Mouse (Mus musculus) embryonic facial prominence, embryonic 15.5 days (tissue): ENCODE measurements at regions not wholly inside any gene's neighbourhood (a gene's known extent, or its start where the extent isn't known, plus 50 kb on each side); places are given as distances from the start of the nearest gene placed in this dataset.
A peak's percentile ranks its signal among the peaks of the same experiment; 100 is the strongest.

Experiments
- ATAC-seq: fragments of 200-750 bp; cut with Nextera tagmentation; 2 replicates; pipeline ENCODE4 v1.8.0; 2017; ENCODE audit warnings: low read depth, moderate TSS enrichment; ENCODE audit not compliant: insufficient number of reproducible peaks, low FRiP score, low TSS enrichment
- H3K27ac ChIP-seq: fragments of 300-500 bp; sonication (generic); replicated peaks from 2 replicates; pipeline ENCODE4 v1.5.1; 2015; ENCODE audit warnings: mild to moderate bottlenecking, inconsistent platforms
- H3K27me3 ChIP-seq: fragments of 300-500 bp; sonication (generic); 2 replicates; pipeline ENCODE4 v1.6.1; 2015; ENCODE audit warnings: inconsistent platforms
- H3K36me3 ChIP-seq: fragments of 300-500 bp; sonication (generic); 2 replicates; pipeline ENCODE4 v1.6.1; 2015; ENCODE audit warnings: mild to moderate bottlenecking, inconsistent platforms
- H3K4me1 ChIP-seq: fragments of 300-500 bp; sonication (generic); 2 replicates; pipeline ENCODE4 v1.6.1; 2015; ENCODE audit warnings: inconsistent platforms
- H3K4me2 ChIP-seq: fragments of 300-500 bp; sonication (generic); replicated peaks from 2 replicates; pipeline ENCODE4 v1.6.1; 2015; ENCODE audit warnings: mild to moderate bottlenecking, inconsistent platforms
- H3K4me3 ChIP-seq: fragments of 300-500 bp; sonication (generic); replicated peaks from 2 replicates; pipeline ENCODE4 v1.5.1; 2015; ENCODE audit warnings: mild to moderate bottlenecking, inconsistent platforms
- H3K9ac ChIP-seq: fragments of 300-500 bp; sonication (generic); 2 replicates; pipeline ENCODE4 v1.6.1; 2015; ENCODE audit warnings: inconsistent platforms
- H3K9me3 ChIP-seq: fragments of 300-500 bp; sonication (generic); replicated peaks from 2 replicates; pipeline ENCODE4 v1.6.1; 2016; ENCODE audit warnings: inconsistent platforms
- WGBS: fragments of 180-500 bp; shearing (Covaris S2); methylation state at CpG from one replicate; pipeline ENCODE4 v1.1.7; 2015; 5-methylcytosine and 5-hydroxymethylcytosine counted together

GRCm38 (mm10) chr4:34274316-34274715 is 224.3 kb upstream of the Spaca1 start:
- Histone ChIP-seq H3K27ac (no peak overlapping the region), H3K36me3 (no peaks in the 10 kb centered on the region), H3K27me3 (no peaks in the 10 kb centered on the region), H3K4me2 (no peak overlapping the region), H3K4me1 (no peaks in the 10 kb centered on the region), H3K9me3 (no peaks in the 10 kb centered on the region), H3K9ac (no peak overlapping the region), H3K4me3 (no peak overlapping the region)
- ATAC-seq = no peak
- WGBS = 41% methylated on average over 3 of the region's 3 CpGs

- Histone ChIP-seq H3K4me1 (no peaks in the 10 kb centered on the region), H3K36me3 (no peaks in the 10 kb centered on the region), H3K27me3 (no peaks in the 10 kb centered on the region), H3K27ac (no peak overlapping the region), H3K4me2 (no peak overlapping the region), H3K9me3 (no peaks in the 10 kb centered on the region), H3K9ac (no peak overlapping the region), H3K4me3 (no peak overlapping the region)
- no peak for ATAC-seq
These were observed 225.4 kb upstream of the Spaca1 start for GRCm38 (mm10) chr4:34275372-34275771.

- Histone ChIP-seq H3K4me3 (no peak overlapping the region), H3K4me2 (no peak overlapping the region), H3K9me3 (no peaks in the 10 kb centered on the region), H3K27ac (no peak overlapping the region), H3K4me1 (no peaks in the 10 kb centered on the region), H3K27me3 (no peaks in the 10 kb centered on the region), H3K36me3 (no peaks in the 10 kb centered on the region), H3K9ac (no peak overlapping the region)
- 21% methylated on average over 4 of the region's 4 CpGs for WGBS
- ATAC-seq = no peak
These were observed 248.1 kb upstream of the Akirin2 start for GRCm38 (mm10) chr4:34302504-34303108.

- ATAC-seq = no peak
- H3K27me3 ChIP-seq = no peaks in the 10 kb centered on the region
- no peak overlapping the region for H3K4me3 ChIP-seq
- H3K36me3 ChIP-seq = no peaks in the 10 kb centered on the region
- H3K4me1 ChIP-seq = no peaks in the 10 kb centered on the region
- H3K9me3 ChIP-seq = no peaks in the 10 kb centered on the region
- WGBS = 61% methylated on average over 8 of the region's 8 CpGs
- no peak overlapping the region for H3K9ac ChIP-seq
- no peak overlapping the region for H3K4me2 ChIP-seq
- H3K27ac ChIP-seq = no peak overlapping the region
These were observed 241.7 kb upstream of the Akirin2 start for GRCm38 (mm10) chr4:34308921-34309563.

GRCm38 (mm10) chr4:34310061-34310642 is 240.6 kb upstream of the Akirin2 start:
- no peaks in the 10 kb centered on the region for H3K27me3 ChIP-seq
- H3K4me2 ChIP-seq = no peak overlapping the region
- ATAC-seq = no peak
- H3K4me3 ChIP-seq = no peak overlapping the region
- H3K27ac ChIP-seq = no peak overlapping the region
- no peaks in the 10 kb centered on the region for H3K4me1 ChIP-seq
- WGBS = 66% methylated on average over 5 of the region's 5 CpGs
- no peaks in the 10 kb centered on the region for H3K36me3 ChIP-seq
- no peaks in the 10 kb centered on the region for H3K9me3 ChIP-seq
- H3K9ac ChIP-seq = no peak overlapping the region

GRCm38 (mm10) chr4:34315848-34316247 is 234.9 kb upstream of the Akirin2 start:
- H3K4me1 ChIP-seq = peaks cover 4% of the 10 kb centered on the region; the same call in 1 of the 2 replicates
- WGBS = 29% methylated on average over 5 of the region's 5 CpGs
- H3K4me2 ChIP-seq = no peak overlapping the region
- no peaks in the 10 kb centered on the region for H3K36me3 ChIP-seq
- H3K9me3 ChIP-seq = no peaks in the 10 kb centered on the region
- H3K4me3 ChIP-seq = no peak overlapping the region
- H3K27me3 ChIP-seq = no peaks in the 10 kb centered on the region
- H3K9ac ChIP-seq = no peak overlapping the region
- H3K27ac ChIP-seq = peak overlapping the region; percentile 55
- no peak for ATAC-seq

- Histone ChIP-seq H3K4me2 (no peak overlapping the region), H3K9ac (no peak overlapping the region), H3K27me3 (no peaks in the 10 kb centered on the region), H3K36me3 (no peaks in the 10 kb centered on the region), H3K4me1 (peaks cover under 1% of the 10 kb centered on the region; the same call in 1 of the 2 replicates), H3K27ac (no peak overlapping the region), H3K9me3 (no peaks in the 10 kb centered on the region), H3K4me3 (no peak overlapping the region)
- no peak for ATAC-seq
- WGBS = 70% methylated on average over 3 of the region's 3 CpGs
These were observed 227.9 kb upstream of the Akirin2 start for GRCm38 (mm10) chr4:34322841-34323240.

- no peak overlapping the region for H3K27ac ChIP-seq
- ATAC-seq = no peak
- H3K36me3 ChIP-seq = no peaks in the 10 kb centered on the region
- no peak overlapping the region for H3K9ac ChIP-seq
- peak overlapping the region; percentile 42 for H3K4me2 ChIP-seq
- peak overlapping the region; percentile 19 for H3K4me3 ChIP-seq
- 38% methylated on average over 19 of the region's 19 CpGs for WGBS
- H3K27me3 ChIP-seq = no peaks in the 10 kb centered on the region
- H3K9me3 ChIP-seq = no peaks in the 10 kb centered on the region
- peaks cover 8% of the 10 kb centered on the region for H3K4me1 ChIP-seq
These were observed 222.5 kb upstream of the Akirin2 start for GRCm38 (mm10) chr4:34328151-34328785.

GRCm38 (mm10) chr4:34336971-34337797 is 213.6 kb upstream of the Akirin2 start:
- no peak for ATAC-seq
- Histone ChIP-seq H3K4me3 (no peak overlapping the region), H3K9me3 (no peaks in the 10 kb centered on the region), H3K4me2 (peak overlapping the region; percentile 6; the same call in 1 of the 2 replicates), H3K36me3 (no peaks in the 10 kb centered on the region), H3K27ac (no peak overlapping the region), H3K9ac (no peak overlapping the region), H3K27me3 (no peaks in the 10 kb centered on the region), H3K4me1 (peaks cover 9% of the 10 kb centered on the region; the same call in 1 of the 2 replicates)
- WGBS = 39% methylated on average over 14 of the region's 14 CpGs

GRCm38 (mm10) chr4:34337852-34338251 is 212.9 kb upstream of the Akirin2 start:
- no peak overlapping the region for H3K27ac ChIP-seq
- no peaks in the 10 kb centered on the region for H3K36me3 ChIP-seq
- peaks cover 9% of the 10 kb centered on the region; the same call in 1 of the 2 replicates for H3K4me1 ChIP-seq
- H3K9ac ChIP-seq = no peak overlapping the region
- no peaks in the 10 kb centered on the region for H3K9me3 ChIP-seq
- ATAC-seq = no peak
- no peaks in the 10 kb centered on the region for H3K27me3 ChIP-seq
- H3K4me2 ChIP-seq = no peak overlapping the region
- no peak overlapping the region for H3K4me3 ChIP-seq
- 78% methylated on average over 13 of the region's 13 CpGs for WGBS

- Histone ChIP-seq H3K4me3 (no peak overlapping the region), H3K9ac (no peak overlapping the region), H3K9me3 (no peaks in the 10 kb centered on the region), H3K27ac (no peak overlapping the region), H3K4me1 (peaks cover 9% of the 10 kb centered on the region; the same call in 1 of the 2 replicates), H3K36me3 (no peaks in the 10 kb centered on the region), H3K27me3 (no peaks in the 10 kb centered on the region), H3K4me2 (no peak overlapping the region)
- WGBS = 91% methylated on average over 8 of the region's 8 CpGs
- ATAC-seq = no peak
These were observed 210.7 kb upstream of the Akirin2 start for GRCm38 (mm10) chr4:34340057-34340456.
